Mouse (Mus musculus) stomach, postnatal 0 days (tissue): ENCODE measurements around the gene Rpl41. TPM values are rescaled to one million over a fixed set of nuclear protein-coding genes. Genes with fewer than 3 reads are reported as not detected.

Experiments used
- ATAC-seq: fragments of 200-750 bp; cut with Nextera tagmentation; 2 replicates; pipeline ENCODE4 v1.8.0; 2017; ENCODE audit not compliant: low FRiP score, low TSS enrichment
- DNase-seq: peaks from one replicate; pipeline ENCODE4 v3.0.0-alpha.2; 2016; ENCODE audit warnings: low spot score
- H3K27ac ChIP-seq: fragments of 300-500 bp; sonication (generic); replicated peaks from 2 replicates; pipeline ENCODE4 v1.5.1; 2014; ENCODE audit warnings: mild to moderate bottlenecking, control low read depth
- H3K27me3 ChIP-seq: fragments of 300-500 bp; sonication (generic); 2 replicates; pipeline ENCODE4 v1.6.1; 2014; ENCODE audit warnings: low read length; ENCODE audit not compliant: control insufficient read depth, insufficient read depth
- H3K36me3 ChIP-seq: fragments of 300-500 bp; sonication (generic); 2 replicates; pipeline ENCODE4 v1.6.1; 2014; ENCODE audit warnings: low read length, mixed read lengths; ENCODE audit not compliant: control insufficient read depth, insufficient read depth
- H3K4me1 ChIP-seq: fragments of 300-500 bp; sonication (generic); replicated peaks from 2 replicates; pipeline ENCODE4 v1.6.1; 2014; ENCODE audit warnings: antibody characterized with exemption; ENCODE audit not compliant: control insufficient read depth, insufficient read depth
- H3K4me2 ChIP-seq: fragments of 300-500 bp; sonication (generic); replicated peaks from 2 replicates; pipeline ENCODE4 v1.6.1; 2014; ENCODE audit warnings: low read depth, mild to moderate bottlenecking, control low read depth, moderate library complexity
- H3K4me3 ChIP-seq: fragments of 300-500 bp; sonication (generic); 2 replicates; pipeline ENCODE4 v1.5.1; 2014; ENCODE audit warnings: low read depth, low read length, control low read depth
- H3K9ac ChIP-seq: fragments of 300-500 bp; sonication (generic); 2 replicates; pipeline ENCODE4 v1.6.1; 2014; ENCODE audit warnings: mild to moderate bottlenecking, low read length, control low read depth, mixed read lengths
- H3K9me3 ChIP-seq: fragments of 300-500 bp; sonication (generic); 2 replicates; pipeline ENCODE4 v1.6.1; 2016; ENCODE audit warnings: low read length; ENCODE audit not compliant: control insufficient read depth
- CTCF ChIP-seq: IDR thresholded peaks from 2 replicates; pipeline ENCODE4 v1.5.1; 2016; ENCODE audit warnings: antibody characterized with exemption, low read depth, mild to moderate bottlenecking, moderate library complexity
- EP300 ChIP-seq: optimal IDR thresholded peaks from 2 replicates; pipeline ENCODE3; 2016; ENCODE audit warnings: antibody characterized with exemption
- WGBS: fragments of 180-500 bp; shearing (Covaris S2); extraction: QIAGEN DNeasy Blood & Tissue Kit; methylation state at CpG from one replicate; pipeline ENCODE4 v1.1.7; 2014; 5-methylcytosine and 5-hydroxymethylcytosine counted together
- polyA plus RNA-seq: library from polyadenylated mRNA; unstranded; fragments of >200 nt; fragmentation: Nextera tagmentation; extraction: Ambion mirVana; gene quantifications from 2 replicates; pipeline ENCODE4 v1.2.1, GENCODE M21; 2015

Gene Rpl41
- polyA plus RNA-seq, result 3,550 and 3,693 TPM in 2 replicates

DNA sequence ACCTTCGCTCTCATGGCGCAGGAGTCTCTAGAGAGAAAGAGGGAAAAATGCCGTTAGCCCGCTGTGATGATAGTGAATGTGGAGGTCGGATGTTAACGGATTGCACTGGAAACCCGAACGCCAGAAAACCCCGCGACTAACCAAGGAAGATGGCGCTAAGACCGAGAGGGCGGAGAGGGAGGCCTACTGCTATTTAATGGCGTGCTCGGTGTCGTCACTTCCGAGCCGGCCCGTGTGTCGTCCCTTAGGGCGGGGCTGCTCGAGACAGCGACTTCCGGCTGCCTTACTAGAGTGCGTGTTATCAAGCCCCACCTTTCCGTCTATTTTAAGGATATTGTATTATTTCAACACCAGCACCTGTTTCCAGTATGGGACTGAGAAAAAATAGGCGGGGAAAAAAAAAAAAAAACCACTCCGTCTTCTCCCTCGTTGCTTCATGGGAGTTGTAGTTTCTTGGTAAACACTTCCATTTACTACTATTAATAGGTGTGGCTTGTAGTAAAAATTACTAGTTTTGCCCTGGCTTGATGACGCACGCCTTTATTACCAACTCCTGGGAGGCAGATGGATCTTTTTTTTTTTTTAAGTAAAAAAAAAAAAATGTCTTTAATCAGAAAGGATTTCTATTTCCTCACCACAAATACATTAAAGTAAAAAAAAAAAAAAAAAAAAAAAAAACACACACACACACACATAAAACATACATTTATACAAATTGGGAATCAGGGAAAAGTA lies at the start of gene Rpl41:
Gene Rpl41 (minus strand): TSS at position 359 of the 735 bp plus-strand sequence.
- peak within 1 kb of the TSS; percentile 71 for H3K4me3 ChIP-seq
- WGBS, result under 1% methylated on average over 31 of the region's 31 CpGs
- TF ChIP-seq EP300 (peak; percentile 83), CTCF (no peak)
- H3K4me2 ChIP-seq, result peak within 1 kb of the TSS; percentile 79
- H3K9me3 ChIP-seq, result no peaks in the 10 kb centered on the region
- peaks cover 8% of the 10 kb centered on the region; the same call in 1 of the 2 replicates for H3K36me3 ChIP-seq
- ATAC-seq (peak; percentile 91), DNase-seq (peak; percentile 95)
- no peaks in the 10 kb centered on the region for H3K4me1 ChIP-seq
- peak within 1 kb of the TSS; percentile 89 for H3K27ac ChIP-seq
- H3K27me3 ChIP-seq, result no peaks in the 10 kb centered on the region
- H3K9ac ChIP-seq, result peak within 1 kb of the TSS; percentile 86

GRCm38 (mm10) chr10:128598476-128598875 lies 49.4 kb upstream of the Rpl41 start:
- Histone ChIP-seq H3K4me3 (no peak overlapping the region), H3K27me3 (no peaks in the 10 kb centered on the region), H3K4me2 (no peak overlapping the region), H3K27ac (no peak overlapping the region), H3K36me3 (no peaks in the 10 kb centered on the region), H3K9me3 (no peaks in the 10 kb centered on the region), H3K9ac (no peak overlapping the region), H3K4me1 (no peaks in the 10 kb centered on the region)
- WGBS, result 28% methylated on average over 2 of the region's 2 CpGs
- TF ChIP-seq CTCF (no peak), EP300 (no peak)
- ATAC-seq (no peak), DNase-seq (no peak)

DNA sequence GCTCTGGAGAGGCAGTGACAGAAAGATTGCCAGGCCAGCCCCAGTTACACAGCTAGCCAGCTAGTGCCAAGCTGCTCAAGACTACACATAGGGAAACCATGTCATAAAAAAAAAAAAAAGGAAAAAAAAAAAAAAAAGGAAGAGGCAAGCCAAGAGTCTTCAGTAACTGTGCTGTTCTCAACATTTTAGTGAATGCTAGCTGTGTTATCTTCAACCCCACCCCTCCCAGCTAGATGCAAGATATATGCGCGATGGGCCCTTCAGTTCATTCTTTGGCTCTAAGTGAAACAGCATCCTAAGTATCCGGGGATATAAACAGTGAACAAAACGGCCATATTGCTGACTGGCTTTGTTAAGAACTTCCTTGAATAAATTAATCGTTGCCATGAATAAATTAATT lies 43.7 kb upstream of the Rpl41 start:
- TF ChIP-seq CTCF (no peak), EP300 (no peak)
- WGBS, result 72% methylated on average over 5 of the region's 5 CpGs
- no peaks in the 10 kb centered on the region for H3K4me1 ChIP-seq
- H3K4me2 ChIP-seq, result no peak overlapping the region
- no peaks in the 10 kb centered on the region for H3K9me3 ChIP-seq
- H3K27me3 ChIP-seq, result no peaks in the 10 kb centered on the region
- DNase-seq, result no peak
- ATAC-seq, result no peak
- no peak overlapping the region for H3K9ac ChIP-seq
- no peak overlapping the region for H3K27ac ChIP-seq
- no peak overlapping the region for H3K4me3 ChIP-seq
- no peaks in the 10 kb centered on the region for H3K36me3 ChIP-seq

DNA sequence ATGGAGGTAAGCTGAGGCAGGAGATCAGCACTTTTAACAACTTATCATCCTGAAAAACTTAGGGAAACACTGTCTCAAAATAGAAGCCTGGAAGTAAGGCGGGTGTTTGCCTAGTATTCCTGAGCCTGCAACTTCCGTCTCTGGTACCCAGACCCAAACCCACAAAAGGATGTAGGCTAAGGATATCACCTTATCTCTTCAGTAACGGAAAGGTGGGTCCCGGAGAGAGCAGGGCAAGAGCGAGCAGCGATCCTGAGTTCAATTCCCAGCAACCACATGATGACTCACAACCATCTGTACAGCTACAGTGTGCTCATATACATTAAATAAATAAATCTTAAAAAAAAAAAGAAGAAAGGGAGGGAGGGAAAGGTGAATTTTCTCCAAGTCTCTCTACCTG lies 42.3 kb upstream of the Rpl41 start:
- H3K27me3 ChIP-seq, result no peaks in the 10 kb centered on the region
- WGBS, result 79% methylated on average over 6 of the region's 6 CpGs
- no peak overlapping the region for H3K27ac ChIP-seq
- H3K4me1 ChIP-seq, result no peaks in the 10 kb centered on the region
- no peaks in the 10 kb centered on the region for H3K36me3 ChIP-seq
- H3K9me3 ChIP-seq, result no peaks in the 10 kb centered on the region
- ATAC-seq (no peak), DNase-seq (no peak)
- H3K9ac ChIP-seq, result no peak overlapping the region
- H3K4me2 ChIP-seq, result no peak overlapping the region
- TF ChIP-seq CTCF (no peak), EP300 (no peak)
- H3K4me3 ChIP-seq, result no peak overlapping the region

DNA sequence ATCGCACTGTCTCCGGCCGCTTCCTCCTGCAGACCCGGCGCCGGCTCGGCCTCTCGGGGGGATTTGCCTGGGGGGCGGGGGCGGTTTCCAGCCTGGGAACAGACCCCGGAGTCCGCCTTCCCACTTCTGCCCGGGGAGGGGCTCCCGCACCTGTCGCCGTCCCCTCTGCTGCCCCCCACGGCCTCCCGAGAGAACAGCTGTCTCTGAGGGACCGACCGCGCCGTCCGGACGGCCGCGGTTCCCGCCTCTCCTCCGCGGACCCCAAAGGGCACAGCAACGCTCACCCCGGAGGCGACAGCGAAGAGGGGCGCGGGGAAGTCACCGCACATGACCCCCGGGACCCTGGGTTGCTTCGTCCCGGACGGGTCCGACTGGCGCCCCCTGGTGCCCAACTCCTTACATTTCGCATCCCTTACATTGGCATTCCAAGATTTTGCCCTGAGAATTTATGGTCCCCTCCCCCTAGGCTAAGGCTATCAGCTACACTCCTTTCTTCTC lies 41.1 kb upstream of the Rpl41 start:
- Histone ChIP-seq H3K4me3 (peak overlapping the region; percentile 70), H3K27ac (peak overlapping the region; percentile 98), H3K9me3 (no peaks in the 10 kb centered on the region), H3K36me3 (no peaks in the 10 kb centered on the region), H3K4me1 (no peaks in the 10 kb centered on the region), H3K27me3 (no peaks in the 10 kb centered on the region), H3K9ac (peak overlapping the region; percentile 80), H3K4me2 (peak overlapping the region; percentile 98)
- TF ChIP-seq EP300, result no peak
- peak; percentile 85 for TF ChIP-seq CTCF
- 0% methylated on average over 43 of the region's 43 CpGs for WGBS
- ATAC-seq, result peak; percentile 8; the same call in 1 of the 2 replicates
- peak; percentile 74 for DNase-seq
